Mouse (Mus musculus): Measurements from ENCODE around the gene Cbr2. TPM values are rescaled to one million over a fixed set of nuclear protein-coding genes. Genes with fewer than 3 reads are reported as not detected.
"Not testable (repeated sequence)": the region's sequence is repeated elsewhere in the genome, so short reads cannot be mapped to it uniquely, and the experiment has no call there.

The Cbr2 gene
- polyA plus RNA-seq, 1 experiment from 2014 or later, result 3.6 TPM

DNA sequence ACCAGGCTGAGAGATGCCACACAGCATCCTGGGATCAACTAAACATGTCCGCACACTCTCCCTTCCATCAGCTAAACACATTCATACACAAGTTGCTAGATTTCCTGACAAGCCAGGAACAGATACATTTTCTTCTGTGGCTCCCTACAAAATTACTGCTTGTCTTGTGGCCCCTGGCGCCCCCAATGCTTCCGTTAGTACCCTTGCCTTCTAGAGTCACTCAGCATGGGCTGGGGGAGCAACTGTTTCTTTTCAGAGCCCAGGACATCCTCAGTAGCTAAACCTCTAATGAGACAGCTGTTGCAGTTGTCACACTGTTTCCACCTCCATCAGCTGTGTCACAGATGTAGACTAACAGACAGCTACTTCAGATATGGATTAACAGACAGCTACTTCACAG lies 40.8 kb upstream of the Cbr2 start:
- 77% methylated on average over 3 of the region's 3 CpGs for WGBS
- H3K36me3 ChIP-seq (ENCODE audit: insufficient read depth, low read length), result no peaks in the 10 kb centered on the region
- H3K9ac ChIP-seq (ENCODE audit: low read depth, low read length), result no peak overlapping the region
- no peak overlapping the region for H3K4me3 ChIP-seq (replicated peaks; ENCODE audit: low read depth, low read length)
- no peak for ATAC-seq (replicated peaks; ENCODE audit: low FRiP score, low read depth)
- no peak overlapping the region for H3K27ac ChIP-seq
- no peak for TF ChIP-seq CTCF (IDR thresholded peaks at IDR 0.05; ENCODE audit: low read depth)
- no peak for DNase-seq (ENCODE audit: low spot score)
- H3K4me1 ChIP-seq (replicated peaks; ENCODE audit: insufficient read depth, low read length), result no peaks in the 10 kb centered on the region
- no peak overlapping the region for H3K4me2 ChIP-seq (ENCODE audit: low read length)
- H3K27me3 ChIP-seq (ENCODE audit: insufficient read depth, low read length), result no peaks in the 10 kb centered on the region
- H3K9me3 ChIP-seq (replicated peaks; ENCODE audit: low read length), result no peaks in the 10 kb centered on the region

DNA sequence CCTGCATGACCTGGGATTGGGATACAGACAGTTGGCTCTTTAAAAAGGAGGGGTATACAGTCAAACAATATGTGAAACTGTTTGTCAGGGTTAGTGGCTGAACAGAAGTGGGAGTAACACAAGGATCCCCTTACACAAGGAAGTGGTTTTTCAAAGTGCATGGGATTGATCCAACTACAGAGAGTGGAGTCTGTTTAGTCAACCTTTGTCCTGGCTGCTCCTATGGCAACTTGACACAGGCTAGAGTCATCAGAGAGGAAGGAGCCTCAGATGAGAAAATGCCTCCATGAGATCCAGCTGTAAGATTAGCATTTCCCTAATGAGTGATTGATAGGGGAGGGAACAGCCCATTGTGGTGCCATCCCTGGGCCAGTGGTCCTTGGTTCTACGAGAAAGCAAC lies 36.3 kb upstream of the Cbr2 start:
- no peak overlapping the region for H3K4me3 ChIP-seq (replicated peaks; ENCODE audit: low read depth, low read length)
- 54% methylated on average over 1 of the region's 1 CpGs for WGBS
- H3K27me3 ChIP-seq (ENCODE audit: insufficient read depth, low read length), result no peaks in the 10 kb centered on the region
- H3K9me3 ChIP-seq (replicated peaks; ENCODE audit: low read length), result no peaks in the 10 kb centered on the region
- DNase-seq (ENCODE audit: low spot score) (peak; percentile 60), ATAC-seq (replicated peaks; ENCODE audit: low FRiP score, low read depth) (no peak)
- no peak overlapping the region for H3K9ac ChIP-seq (ENCODE audit: low read depth, low read length)
- no peak for TF ChIP-seq CTCF (IDR thresholded peaks at IDR 0.05; ENCODE audit: low read depth)
- H3K27ac ChIP-seq, result no peak overlapping the region
- H3K4me1 ChIP-seq (replicated peaks; ENCODE audit: insufficient read depth, low read length), result no peaks in the 10 kb centered on the region
- no peak overlapping the region for H3K4me2 ChIP-seq (ENCODE audit: low read length)
- no peaks in the 10 kb centered on the region for H3K36me3 ChIP-seq (ENCODE audit: insufficient read depth, low read length)

DNA sequence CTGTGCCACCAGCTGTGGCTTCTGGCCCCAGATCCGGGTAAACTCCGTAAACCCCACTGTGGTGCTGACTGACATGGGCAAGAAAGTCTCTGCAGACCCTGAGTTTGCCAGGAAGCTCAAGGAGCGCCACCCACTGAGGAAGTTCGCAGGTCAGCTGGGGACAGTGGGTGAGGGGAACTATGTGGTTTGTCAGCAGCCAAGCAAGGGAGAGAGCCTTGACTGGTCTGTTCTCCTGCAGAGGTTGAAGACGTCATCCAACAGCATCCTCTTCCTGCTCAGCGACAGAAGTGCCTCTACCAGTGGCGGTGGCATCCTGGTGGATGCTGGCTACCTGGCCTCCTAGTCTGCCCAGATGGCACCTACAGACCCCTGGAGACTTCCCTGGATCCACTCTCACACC lies 35.1 kb upstream of the Cbr2 start:
- H3K27me3 ChIP-seq (ENCODE audit: insufficient read depth, low read length); H3K4me2 ChIP-seq (ENCODE audit: low read length); H3K4me3 ChIP-seq (replicated peaks; ENCODE audit: low read depth, low read length); H3K9ac ChIP-seq (ENCODE audit: low read depth, low read length); H3K27ac ChIP-seq; H3K36me3 ChIP-seq (ENCODE audit: insufficient read depth, low read length); H3K4me1 ChIP-seq (replicated peaks; ENCODE audit: insufficient read depth, low read length); DNase-seq (ENCODE audit: low spot score); ATAC-seq (replicated peaks; ENCODE audit: low FRiP score, low read depth); H3K9me3 ChIP-seq (replicated peaks; ENCODE audit: low read length): not testable (repeated sequence)
- 83% methylated on average over 3 of the region's 7 CpGs for WGBS

DNA sequence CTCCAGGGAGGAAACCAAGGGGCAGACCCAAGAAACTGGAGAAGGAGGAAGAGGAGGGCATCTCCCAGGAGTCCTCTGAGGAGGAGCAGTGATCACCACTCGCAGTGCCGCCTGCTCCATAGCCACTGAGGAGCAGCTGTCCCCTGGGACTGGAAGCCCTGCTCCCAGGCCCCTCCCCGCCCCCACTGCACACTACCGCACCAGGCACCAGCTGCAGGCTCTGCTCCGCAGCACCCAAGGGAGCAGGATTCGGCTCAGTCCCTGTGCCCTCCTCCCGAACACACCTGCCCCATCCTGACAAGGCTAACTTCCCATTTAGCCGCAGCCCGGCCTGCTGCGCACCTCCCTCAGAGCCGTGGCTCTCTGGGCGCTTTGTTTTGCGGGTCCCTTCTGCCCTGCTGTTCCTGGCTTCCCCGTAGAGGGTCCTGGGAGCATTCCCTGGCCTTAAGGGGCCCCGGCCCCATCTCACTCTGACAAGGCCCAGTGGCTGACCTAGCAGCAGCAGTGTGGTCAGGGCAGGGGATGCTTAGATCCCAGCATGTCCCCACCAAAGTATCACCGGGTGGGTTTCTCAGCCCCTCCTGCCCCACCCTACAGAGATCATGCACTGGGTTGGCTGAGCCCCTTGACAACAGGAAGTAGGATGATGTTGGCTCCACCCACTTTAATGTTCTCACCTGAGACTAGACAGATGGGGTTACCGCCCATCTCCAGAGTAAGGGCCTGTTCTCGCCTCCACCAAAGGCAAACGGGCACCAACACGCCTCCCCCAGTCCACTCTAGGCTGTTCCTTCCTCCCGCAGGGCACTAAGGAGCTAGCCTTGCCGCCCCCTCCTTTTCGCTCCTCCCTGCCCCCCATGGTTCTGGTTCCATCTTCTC lies 31.4 kb upstream of the Cbr2 start:
- not testable (repeated sequence) for H3K27me3 ChIP-seq (ENCODE audit: insufficient read depth, low read length); H3K9ac ChIP-seq (ENCODE audit: low read depth, low read length); H3K4me1 ChIP-seq (replicated peaks; ENCODE audit: insufficient read depth, low read length); H3K4me2 ChIP-seq (ENCODE audit: low read length); H3K4me3 ChIP-seq (replicated peaks; ENCODE audit: low read depth, low read length); H3K27ac ChIP-seq; DNase-seq (ENCODE audit: low spot score); H3K9me3 ChIP-seq (replicated peaks; ENCODE audit: low read length); ATAC-seq (replicated peaks; ENCODE audit: low FRiP score, low read depth); H3K36me3 ChIP-seq (ENCODE audit: insufficient read depth, low read length)
- 29% methylated on average over 8 of the region's 23 CpGs for WGBS

DNA sequence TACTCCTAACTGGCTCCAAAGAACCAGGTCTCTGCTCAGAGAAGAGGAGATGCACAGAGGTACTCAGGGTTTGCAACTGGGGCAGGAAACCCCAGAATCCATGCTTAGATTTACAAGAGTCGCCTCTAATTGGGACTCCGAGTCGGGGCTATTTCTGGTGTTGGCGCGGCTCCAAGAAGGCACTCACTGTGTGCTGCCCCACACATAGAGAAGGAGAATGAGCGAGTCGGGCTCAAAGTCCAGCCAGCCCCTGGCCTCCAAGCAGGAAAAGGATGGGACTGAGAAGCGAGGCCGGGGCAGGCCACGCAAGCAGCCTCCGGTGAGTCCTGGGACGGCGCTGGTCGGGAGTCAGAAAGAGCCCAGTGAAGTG lies 30.7 kb upstream of the Cbr2 start, which contains the start of gene Hmga1b:
Gene Hmga1b, plus strand, starts transcription at position 123 of the 370 bp plus-strand sequence.
- peak; percentile 66 for ATAC-seq (replicated peaks; ENCODE audit: low FRiP score, low read depth)
- whole genome bisulfite sequencing, result 18% methylated on average over 14 of the region's 14 CpGs
- not testable (repeated sequence) for H3K27ac ChIP-seq; H3K4me2 ChIP-seq (ENCODE audit: low read length); H3K9me3 ChIP-seq (replicated peaks; ENCODE audit: low read length); H3K4me1 ChIP-seq (replicated peaks; ENCODE audit: insufficient read depth, low read length); H3K36me3 ChIP-seq (ENCODE audit: insufficient read depth, low read length); H3K4me3 ChIP-seq (replicated peaks; ENCODE audit: low read depth, low read length); DNase-seq (ENCODE audit: low spot score); H3K9ac ChIP-seq (ENCODE audit: low read depth, low read length); H3K27me3 ChIP-seq (ENCODE audit: insufficient read depth, low read length)

DNA sequence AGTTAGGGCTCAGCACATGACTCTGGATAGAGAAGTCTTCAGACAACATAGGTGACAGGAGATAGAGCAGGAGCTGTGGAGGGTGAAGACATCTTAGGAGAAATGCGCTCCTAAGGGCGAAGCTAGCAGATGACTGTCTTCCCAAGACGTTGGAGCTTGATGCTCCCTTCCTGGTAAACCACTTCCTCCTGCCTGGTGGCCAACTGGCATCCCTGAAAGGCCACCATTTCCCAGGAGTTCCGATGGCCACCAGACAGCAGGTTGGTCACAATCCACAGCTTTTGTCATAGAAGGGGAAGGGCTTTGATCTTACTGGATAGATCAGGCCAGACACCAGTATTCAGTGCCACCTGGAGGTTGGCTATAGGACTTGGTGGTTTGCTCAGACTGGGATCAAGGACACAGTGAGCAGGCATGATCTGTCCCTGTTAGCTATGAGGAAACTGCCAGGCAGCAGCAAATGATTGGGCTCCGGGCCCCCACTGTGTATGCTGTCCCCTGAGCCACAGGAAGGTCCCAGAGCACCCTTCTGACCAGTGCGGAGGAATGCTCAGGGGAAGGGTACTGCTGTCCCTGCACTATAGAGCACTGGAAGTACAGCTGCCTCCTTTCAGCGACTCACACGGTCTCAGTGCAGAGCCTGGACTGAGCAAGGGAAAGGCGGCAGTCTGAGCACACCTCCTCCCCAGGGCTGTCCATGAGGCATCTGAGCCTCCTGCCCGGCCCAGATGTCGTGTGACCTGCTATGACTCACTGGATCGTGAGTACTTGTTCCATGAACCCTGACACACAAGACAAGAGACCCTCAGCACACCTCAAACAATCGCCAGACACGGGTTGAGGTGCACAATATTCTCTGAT lies 30.1 kb upstream of the Cbr2 start:
- Histone ChIP-seq H3K9ac (ENCODE audit: low read depth, low read length) (no peak overlapping the region), H3K27ac (no peak overlapping the region), H3K9me3 (replicated peaks; ENCODE audit: low read length) (no peaks in the 10 kb centered on the region), H3K4me2 (ENCODE audit: low read length) (no peak overlapping the region), H3K36me3 (ENCODE audit: insufficient read depth, low read length) (no peaks in the 10 kb centered on the region), H3K27me3 (ENCODE audit: insufficient read depth, low read length) (no peaks in the 10 kb centered on the region), H3K4me1 (replicated peaks; ENCODE audit: insufficient read depth, low read length) (no peaks in the 10 kb centered on the region), H3K4me3 (replicated peaks; ENCODE audit: low read depth, low read length) (no peak overlapping the region)
- no peak for TF ChIP-seq CTCF (IDR thresholded peaks at IDR 0.05; ENCODE audit: low read depth)
- peak; percentile 55; the same call in 1 of the 2 replicates for ATAC-seq (replicated peaks; ENCODE audit: low FRiP score, low read depth)
- 59% methylated on average over 14 of the region's 14 CpGs for WGBS
- DNase-seq (ENCODE audit: low spot score), result no peak

All from kidney, postnatal 0 days (tissue).